Mouse (Mus musculus) stomach, postnatal 0 days (tissue): Measurements from ENCODE around the gene Atxn1l.

Experiments used
- CTCF ChIP-seq: IDR thresholded peaks from 2 replicates; pipeline ENCODE4 v1.5.1; 2016; ENCODE audit warnings: antibody characterized with exemption, low read depth, mild to moderate bottlenecking, moderate library complexity
- EP300 ChIP-seq: optimal IDR thresholded peaks from 2 replicates; pipeline ENCODE3; 2016; ENCODE audit warnings: antibody characterized with exemption

GRCm38 (mm10) chr8:109694154-109694553 is 43.4 kb downstream of the Atxn1l start:
- TF ChIP-seq CTCF (no peak), EP300 (no peak)
